Mouse (Mus musculus): ENCODE data around the gene Klf7. TPM values are rescaled to one million over a fixed set of nuclear protein-coding genes. Genes with fewer than 3 reads are reported as not detected.

Gene Klf7
- polyA plus RNA-seq, 1 experiment: 22.6 TPM

GRCm38 (mm10) chr1:64040831-64041383, 81.2 kb downstream of the Klf7 start:
- H3K4me3 ChIP-seq (ENCODE audit: low read depth, low read length): no peak overlapping the region
- TF ChIP-seq CTCF (IDR thresholded peaks at IDR 0.05; ENCODE audit: low read depth, low read length) (no peak), POLR2A (IDR thresholded peaks at IDR 0.05; ENCODE audit: insufficient read depth, low read length) (no peak), EP300 (IDR thresholded peaks at IDR 0.05; ENCODE audit: insufficient read depth, low read depth, low read length) (no peak)
- no peaks in the 10 kb centered on the region for H3K27me3 ChIP-seq (ENCODE audit: control insufficient read depth, insufficient read depth, low read length, poor library complexity, severe bottlenecking)
- H3K27ac ChIP-seq (ENCODE audit: insufficient read depth, low read length): no peak overlapping the region
- no peaks in the 10 kb centered on the region for H3K9me3 ChIP-seq (replicated peaks; ENCODE audit: control insufficient read depth, insufficient read depth, low read length, poor library complexity, severe bottlenecking)
- H3K9ac ChIP-seq (ENCODE audit: low read depth, poor library complexity, severe bottlenecking): no peak overlapping the region
- H3K36me3 ChIP-seq (ENCODE audit: control insufficient read depth, insufficient read depth, low read length, poor library complexity, severe bottlenecking): no peaks in the 10 kb centered on the region
- no peaks in the 10 kb centered on the region for H3K4me1 ChIP-seq (ENCODE audit: control insufficient read depth, insufficient read depth, low read length)

GRCm38 (mm10) chr1:64040061-64040686, 81.9 kb downstream of the Klf7 start:
- H3K27me3 ChIP-seq (ENCODE audit: control insufficient read depth, insufficient read depth, low read length, poor library complexity, severe bottlenecking): no peaks in the 10 kb centered on the region
- H3K4me3 ChIP-seq (ENCODE audit: low read depth, low read length): no peak overlapping the region
- H3K9ac ChIP-seq (ENCODE audit: low read depth, poor library complexity, severe bottlenecking): no peak overlapping the region
- H3K36me3 ChIP-seq (ENCODE audit: control insufficient read depth, insufficient read depth, low read length, poor library complexity, severe bottlenecking): no peaks in the 10 kb centered on the region
- H3K27ac ChIP-seq (ENCODE audit: insufficient read depth, low read length): no peak overlapping the region
- H3K9me3 ChIP-seq (replicated peaks; ENCODE audit: control insufficient read depth, insufficient read depth, low read length, poor library complexity, severe bottlenecking): no peaks in the 10 kb centered on the region
- TF ChIP-seq CTCF (IDR thresholded peaks at IDR 0.05; ENCODE audit: low read depth, low read length): no peak
- no peak for TF ChIP-seq EP300 (IDR thresholded peaks at IDR 0.05; ENCODE audit: insufficient read depth, low read depth, low read length)
- TF ChIP-seq POLR2A (IDR thresholded peaks at IDR 0.05; ENCODE audit: insufficient read depth, low read length): no peak
- H3K4me1 ChIP-seq (ENCODE audit: control insufficient read depth, insufficient read depth, low read length): no peaks in the 10 kb centered on the region

GRCm38 (mm10) chr1:64038343-64038742, 83.7 kb downstream of the Klf7 start:
- TF ChIP-seq POLR2A (IDR thresholded peaks at IDR 0.05; ENCODE audit: insufficient read depth, low read length) (no peak), EP300 (IDR thresholded peaks at IDR 0.05; ENCODE audit: insufficient read depth, low read depth, low read length) (no peak), CTCF (IDR thresholded peaks at IDR 0.05; ENCODE audit: low read depth, low read length) (no peak)
- H3K27me3 ChIP-seq (ENCODE audit: control insufficient read depth, insufficient read depth, low read length, poor library complexity, severe bottlenecking): no peaks in the 10 kb centered on the region
- no peak overlapping the region for H3K4me3 ChIP-seq (ENCODE audit: low read depth, low read length)
- no peaks in the 10 kb centered on the region for H3K4me1 ChIP-seq (ENCODE audit: control insufficient read depth, insufficient read depth, low read length)
- no peaks in the 10 kb centered on the region for H3K9me3 ChIP-seq (replicated peaks; ENCODE audit: control insufficient read depth, insufficient read depth, low read length, poor library complexity, severe bottlenecking)
- no peak overlapping the region for H3K9ac ChIP-seq (ENCODE audit: low read depth, poor library complexity, severe bottlenecking)
- no peak overlapping the region for H3K27ac ChIP-seq (ENCODE audit: insufficient read depth, low read length)
- H3K36me3 ChIP-seq (ENCODE audit: control insufficient read depth, insufficient read depth, low read length, poor library complexity, severe bottlenecking): no peaks in the 10 kb centered on the region

- no peak for TF ChIP-seq EP300 (IDR thresholded peaks at IDR 0.05; ENCODE audit: insufficient read depth, low read depth, low read length)
- TF ChIP-seq POLR2A (IDR thresholded peaks at IDR 0.05; ENCODE audit: insufficient read depth, low read length): no peak
- TF ChIP-seq CTCF (IDR thresholded peaks at IDR 0.05; ENCODE audit: low read depth, low read length): no peak
- Histone ChIP-seq H3K9me3 (replicated peaks; ENCODE audit: control insufficient read depth, insufficient read depth, low read length, poor library complexity, severe bottlenecking) (no peaks in the 10 kb centered on the region), H3K36me3 (ENCODE audit: control insufficient read depth, insufficient read depth, low read length, poor library complexity, severe bottlenecking) (no peaks in the 10 kb centered on the region), H3K27me3 (ENCODE audit: control insufficient read depth, insufficient read depth, low read length, poor library complexity, severe bottlenecking) (no peaks in the 10 kb centered on the region), H3K9ac (ENCODE audit: low read depth, poor library complexity, severe bottlenecking) (no peak overlapping the region), H3K27ac (ENCODE audit: insufficient read depth, low read length) (no peak overlapping the region), H3K4me3 (ENCODE audit: low read depth, low read length) (no peak overlapping the region), H3K4me1 (ENCODE audit: control insufficient read depth, insufficient read depth, low read length) (no peaks in the 10 kb centered on the region)
These were observed 84.3 kb downstream of the Klf7 start for GRCm38 (mm10) chr1:64037800-64038199.

- H3K27ac ChIP-seq (ENCODE audit: insufficient read depth, low read length): no peak overlapping the region
- no peaks in the 10 kb centered on the region for H3K36me3 ChIP-seq (ENCODE audit: control insufficient read depth, insufficient read depth, low read length, poor library complexity, severe bottlenecking)
- TF ChIP-seq POLR2A (IDR thresholded peaks at IDR 0.05; ENCODE audit: insufficient read depth, low read length) (no peak), CTCF (IDR thresholded peaks at IDR 0.05; ENCODE audit: low read depth, low read length) (no peak), EP300 (IDR thresholded peaks at IDR 0.05; ENCODE audit: insufficient read depth, low read depth, low read length) (no peak)
- H3K4me1 ChIP-seq (ENCODE audit: control insufficient read depth, insufficient read depth, low read length): no peaks in the 10 kb centered on the region
- H3K4me3 ChIP-seq (ENCODE audit: low read depth, low read length): no peak overlapping the region
- no peaks in the 10 kb centered on the region for H3K9me3 ChIP-seq (replicated peaks; ENCODE audit: control insufficient read depth, insufficient read depth, low read length, poor library complexity, severe bottlenecking)
- H3K27me3 ChIP-seq (ENCODE audit: control insufficient read depth, insufficient read depth, low read length, poor library complexity, severe bottlenecking): no peaks in the 10 kb centered on the region
- H3K9ac ChIP-seq (ENCODE audit: low read depth, poor library complexity, severe bottlenecking): no peak overlapping the region
These were observed 85.1 kb downstream of the Klf7 start for GRCm38 (mm10) chr1:64036881-64037452.

- H3K4me1 ChIP-seq (ENCODE audit: control insufficient read depth, insufficient read depth, low read length): no peaks in the 10 kb centered on the region
- no peaks in the 10 kb centered on the region for H3K27me3 ChIP-seq (ENCODE audit: control insufficient read depth, insufficient read depth, low read length, poor library complexity, severe bottlenecking)
These were observed 86.3 kb downstream of the Klf7 start for GRCm38 (mm10) chr1:64035804-64036203.

More at GRCm38 (mm10) chr1:64035804-64036203, 86.3 kb downstream of the Klf7 start:
- no peak overlapping the region for H3K27ac ChIP-seq (ENCODE audit: insufficient read depth, low read length)
- no peaks in the 10 kb centered on the region for H3K36me3 ChIP-seq (ENCODE audit: control insufficient read depth, insufficient read depth, low read length, poor library complexity, severe bottlenecking)
- H3K9ac ChIP-seq (ENCODE audit: low read depth, poor library complexity, severe bottlenecking): no peak overlapping the region
- H3K9me3 ChIP-seq (replicated peaks; ENCODE audit: control insufficient read depth, insufficient read depth, low read length, poor library complexity, severe bottlenecking): no peaks in the 10 kb centered on the region
- no peak overlapping the region for H3K4me3 ChIP-seq (ENCODE audit: low read depth, low read length)
- TF ChIP-seq CTCF (IDR thresholded peaks at IDR 0.05; ENCODE audit: low read depth, low read length): no peak
- no peak for TF ChIP-seq POLR2A (IDR thresholded peaks at IDR 0.05; ENCODE audit: insufficient read depth, low read length)
- TF ChIP-seq EP300 (IDR thresholded peaks at IDR 0.05; ENCODE audit: insufficient read depth, low read depth, low read length): no peak
